Mouse (Mus musculus) cortical plate, adult 2 months (tissue): ENCODE measurements around the gene Snx15.

Experiments
- CTCF ChIP-seq: fragments of 200-500 bp; IDR thresholded peaks from 2 replicates; pipeline ENCODE4 v1.5.1; 2011; ENCODE audit warnings: mild to moderate bottlenecking, control low read depth, low read length; ENCODE audit not compliant: insufficient read depth; ENCODE audit errors: extremely low read depth
- POLR2A ChIP-seq: fragments of 200-500 bp; IDR thresholded peaks from 2 replicates; pipeline ENCODE4 v1.6.1; 2011; ENCODE audit warnings: mild to moderate bottlenecking, low read length, control low read depth; ENCODE audit not compliant: insufficient read depth; ENCODE audit errors: extremely low read depth

DNA sequence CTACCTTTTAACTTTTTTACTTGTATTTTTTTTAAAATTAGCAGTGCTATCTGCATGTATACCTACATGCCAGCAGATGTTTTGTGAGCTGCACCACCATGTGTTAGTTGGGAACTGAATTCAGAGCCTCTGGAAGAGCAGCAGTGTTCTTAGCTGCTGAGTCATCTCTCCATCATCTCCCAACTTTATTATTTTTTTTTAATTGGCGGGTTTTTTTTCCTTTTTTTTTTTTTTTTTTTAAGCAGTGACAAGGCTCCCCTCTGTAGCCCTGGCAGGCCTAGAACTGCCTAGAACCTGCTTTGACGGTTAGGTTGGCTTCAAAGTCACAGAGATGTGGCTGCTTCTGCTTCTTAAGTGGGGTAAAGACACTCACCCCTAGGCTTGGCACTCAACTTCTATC lies 3.2 kb downstream of the Snx15 start:
- TF ChIP-seq CTCF, result no peak
- no peak for TF ChIP-seq POLR2A
